Mouse (Mus musculus) right cerebral cortex, postnatal 4 days (tissue): Measurements from ENCODE around the gene Hagh.

ENCODE experiments used
- DNase-seq: peaks from one replicate; pipeline ENCODE4 v3.0.0-alpha.2; 2022

Hagh gene

GRCm38 (mm10) chr17:24887291-24888080 is 47.5 kb downstream of the Hagh start:
- DNase-seq = no peak

- no peak for DNase-seq
Observed at GRCm38 (mm10) chr17:24888862-24889261, 48.9 kb downstream of the Hagh start.

GRCm38 (mm10) chr17:24890151-24891092 is 50.5 kb downstream of the Hagh start:
- no peak for DNase-seq

GRCm38 (mm10) chr17:24891321-24891720 is 51.4 kb downstream of the Hagh start:
- DNase-seq = no peak

GRCm38 (mm10) chr17:24892785-24893184 is 52.8 kb downstream of the Hagh start:
- no peak for DNase-seq

GRCm38 (mm10) chr17:24893276-24893675 is 53.3 kb downstream of the Hagh start:
- no peak for DNase-seq

- no peak for DNase-seq
Observed at GRCm38 (mm10) chr17:24894061-24894994, 54.4 kb downstream of the Hagh start.

- DNase-seq = peak; percentile 79
Observed at GRCm38 (mm10) chr17:24894995-24895547, 55.1 kb downstream of the Hagh start, which contains the start of the genes Eme2 and Mrps34. Gene Eme2, minus strand, starts transcription at chr17:24895087. Gene Mrps34, plus strand, starts transcription at chr17:24895116.

GRCm38 (mm10) chr17:24895571-24896240 is 55.8 kb downstream of the Hagh start:
- DNase-seq = no peak

- peak; percentile 74 for DNase-seq
Observed at GRCm38 (mm10) chr17:24896241-24896992, 56.5 kb downstream of the Hagh start, which contains the start of gene Nme3. Gene Nme3, plus strand, starts transcription at chr17:24896500.

- DNase-seq = no peak
Observed at GRCm38 (mm10) chr17:24896993-24897269, 57.0 kb downstream of the Hagh start.

- no peak for DNase-seq
Observed at GRCm38 (mm10) chr17:24897600-24897999, 57.7 kb downstream of the Hagh start.

- DNase-seq = no peak
Observed at GRCm38 (mm10) chr17:24898041-24898854, 58.3 kb downstream of the Hagh start.

- DNase-seq = no peak
Observed at GRCm38 (mm10) chr17:24899153-24899552, 59.2 kb downstream of the Hagh start.

GRCm38 (mm10) chr17:24900014-24900413 is 60.1 kb downstream of the Hagh start:
- no peak for DNase-seq

GRCm38 (mm10) chr17:24902124-24902523 is 62.2 kb downstream of the Hagh start:
- no peak for DNase-seq

GRCm38 (mm10) chr17:24902671-24903474 is 62.9 kb downstream of the Hagh start:
- DNase-seq = no peak

GRCm38 (mm10) chr17:24903767-24904166 is 63.8 kb downstream of the Hagh start:
- DNase-seq = no peak

GRCm38 (mm10) chr17:24907591-24907990 is 67.6 kb downstream of the Hagh start:
- DNase-seq = no peak
